Mouse (Mus musculus) cerebellum, adult 9-11 months (tissue): ENCODE results near the gene Kctd14.
A peak's percentile ranks its signal among the peaks of the same experiment; 100 is the strongest.
"Not testable (repeated sequence)": the region's sequence is repeated elsewhere in the genome, so short reads cannot be mapped to it uniquely, and the experiment has no call there.

Experiments
- DNase-seq: peaks from one replicate; pipeline ENCODE4 v3.0.0; 2022

Gene Kctd14

DNA sequence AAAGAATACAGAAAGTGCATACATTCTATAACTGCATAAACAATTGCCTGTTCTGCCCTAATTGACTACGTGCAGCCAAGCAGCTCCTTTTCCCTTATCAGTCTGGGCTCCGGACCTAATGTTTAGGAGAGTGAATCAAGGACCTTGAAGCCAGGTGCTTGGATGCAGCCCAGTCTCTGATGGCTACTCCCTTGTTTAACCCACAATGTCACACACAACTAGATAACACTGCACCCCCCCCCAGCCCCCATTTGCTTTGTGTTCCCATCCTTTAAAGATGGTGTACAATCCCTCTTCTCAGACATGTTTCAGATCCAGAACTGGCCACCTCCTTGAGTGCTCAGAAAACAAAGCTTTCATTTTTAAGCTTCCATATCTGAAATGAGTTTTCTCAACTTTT lies at the start of gene Kctd14:
Kctd14 (plus strand) TSS at position 301 of the 400 bp plus-strand sequence.
- DNase-seq, result not testable (repeated sequence)

DNA sequence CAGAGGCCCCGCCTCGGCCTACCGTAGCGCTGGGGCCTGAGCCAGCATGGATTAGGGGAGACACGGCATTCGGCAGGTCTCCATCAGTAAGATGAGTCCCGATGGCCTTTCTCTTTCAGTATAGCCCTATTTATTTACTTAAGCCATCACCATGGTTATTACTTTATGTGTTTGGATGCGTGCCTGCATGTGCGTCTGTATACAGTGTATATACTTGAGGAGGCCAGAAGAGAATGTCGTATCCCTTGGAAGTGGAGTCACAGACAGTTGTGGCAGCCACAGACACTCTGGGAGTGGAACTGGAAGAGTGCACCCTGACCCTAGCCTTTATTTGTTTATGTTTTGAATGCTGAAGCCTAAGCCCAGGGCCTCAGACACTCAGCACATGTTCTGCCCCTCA lies 44.0 kb upstream of the Kctd14 start:
- no peak for DNase-seq

DNA sequence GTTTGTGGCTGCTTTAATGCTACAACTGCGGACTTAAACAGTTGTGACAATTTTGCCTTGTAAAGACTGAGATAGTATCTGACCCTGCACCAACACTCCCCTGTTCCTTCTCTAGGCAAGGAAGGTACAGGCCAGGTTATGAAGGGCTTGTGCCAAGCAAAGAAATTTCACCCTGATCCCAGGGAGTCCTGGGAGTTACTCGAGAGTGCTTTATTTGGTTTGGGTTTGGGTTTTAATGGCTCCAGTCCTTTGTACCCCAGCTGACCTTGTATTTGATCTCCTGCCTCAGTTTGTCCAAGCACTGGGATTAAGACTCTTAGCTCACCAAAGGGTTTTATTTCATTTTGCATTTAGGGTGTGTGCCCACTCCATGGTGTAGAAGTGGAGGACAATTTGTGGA lies 40.0 kb upstream of the Kctd14 start:
- no peak for DNase-seq

DNA sequence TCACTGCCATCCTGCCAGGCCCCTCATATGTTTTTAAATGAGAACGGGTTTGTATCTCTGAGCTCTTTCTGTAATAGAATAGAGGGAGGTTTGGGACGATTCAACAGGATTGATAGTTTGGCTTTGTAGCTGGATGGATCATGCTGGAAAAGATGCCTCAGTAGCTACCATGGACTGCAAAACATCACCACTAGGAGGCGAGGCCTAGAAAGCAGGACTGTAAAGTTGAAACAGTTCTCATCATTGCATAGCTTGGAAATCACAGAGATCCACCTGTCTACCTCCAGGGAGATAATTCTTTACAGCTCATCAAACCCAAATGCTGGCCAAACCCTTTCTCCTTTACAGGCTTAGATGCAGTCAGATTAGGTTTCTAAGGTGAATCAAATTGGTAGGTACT lies 39.5 kb upstream of the Kctd14 start:
- DNase-seq, result no peak

DNA sequence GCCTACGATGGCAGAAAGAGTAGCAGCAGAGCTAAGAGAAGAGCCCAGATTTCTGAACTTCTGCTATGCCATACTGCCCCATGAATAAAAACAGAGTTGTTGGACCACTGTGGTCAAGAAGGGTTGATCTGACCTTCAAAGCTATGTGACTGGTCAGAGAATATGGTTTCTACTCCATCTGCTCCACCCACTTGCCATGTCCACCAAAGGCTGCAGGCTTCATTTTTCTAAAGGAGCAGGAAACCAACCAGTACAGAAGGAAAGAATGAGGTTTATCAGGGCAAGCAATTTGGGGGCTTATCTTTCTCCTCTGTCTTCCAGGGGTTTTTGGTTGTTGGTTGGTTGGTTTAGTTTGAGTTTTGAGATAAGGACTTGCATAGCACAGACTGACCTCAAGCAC lies 37.1 kb upstream of the Kctd14 start:
- no peak for DNase-seq

DNA sequence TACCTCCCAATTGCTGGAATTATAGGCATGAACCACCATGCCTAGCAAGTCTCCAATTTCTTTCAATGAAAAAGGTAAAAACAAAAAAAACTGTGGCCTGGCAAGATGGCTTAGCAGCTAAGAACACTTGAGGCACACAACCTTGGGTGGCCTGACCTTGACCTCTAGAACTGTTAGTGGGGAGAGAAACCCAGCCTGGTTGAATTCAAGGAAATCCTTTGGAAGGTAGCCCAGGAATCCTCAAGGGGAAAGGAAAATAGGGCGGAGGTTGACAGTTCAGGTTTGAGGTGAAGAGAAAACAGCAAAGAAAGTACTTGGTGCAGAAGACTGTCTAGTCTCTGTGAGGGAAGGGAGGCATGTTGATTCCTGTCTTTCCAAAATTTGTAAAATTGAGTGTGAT lies 36.7 kb upstream of the Kctd14 start:
- DNase-seq, result no peak

DNA sequence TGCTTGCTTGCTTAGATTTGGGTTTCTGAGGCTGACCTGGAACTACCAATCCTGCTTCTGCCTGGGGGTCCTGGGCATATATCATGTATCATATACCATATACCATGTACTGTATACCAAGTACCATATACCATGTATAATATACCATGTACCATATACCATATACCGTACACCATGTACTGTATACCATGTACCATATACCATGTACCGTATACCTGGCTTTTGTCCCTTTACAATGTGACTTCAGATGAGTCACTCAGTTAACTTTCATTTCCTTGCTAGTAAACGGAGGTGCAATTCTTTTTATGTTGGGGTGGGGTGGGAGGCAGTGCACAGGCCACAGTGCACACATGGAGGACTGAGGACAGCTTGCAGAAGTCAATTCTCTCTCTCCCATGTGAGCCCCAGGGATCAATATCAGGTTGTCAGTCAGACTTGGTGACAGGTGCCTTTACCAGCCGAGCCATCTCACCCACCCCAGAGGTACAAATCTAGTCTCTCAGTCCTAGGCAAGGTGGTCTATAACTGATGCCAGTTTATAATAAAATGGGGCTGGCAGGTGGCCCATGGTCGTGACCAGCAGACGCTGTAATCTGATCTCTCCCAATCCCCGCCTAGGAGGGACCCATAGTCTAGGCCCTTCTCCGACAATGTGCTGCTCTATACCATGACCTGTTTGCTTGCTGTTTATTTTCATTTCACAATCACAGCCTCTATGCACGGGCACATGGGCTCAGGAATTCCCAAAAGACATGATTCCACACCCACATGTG lies 36.0 kb upstream of the Kctd14 start:
- peak; percentile 51 for DNase-seq

DNA sequence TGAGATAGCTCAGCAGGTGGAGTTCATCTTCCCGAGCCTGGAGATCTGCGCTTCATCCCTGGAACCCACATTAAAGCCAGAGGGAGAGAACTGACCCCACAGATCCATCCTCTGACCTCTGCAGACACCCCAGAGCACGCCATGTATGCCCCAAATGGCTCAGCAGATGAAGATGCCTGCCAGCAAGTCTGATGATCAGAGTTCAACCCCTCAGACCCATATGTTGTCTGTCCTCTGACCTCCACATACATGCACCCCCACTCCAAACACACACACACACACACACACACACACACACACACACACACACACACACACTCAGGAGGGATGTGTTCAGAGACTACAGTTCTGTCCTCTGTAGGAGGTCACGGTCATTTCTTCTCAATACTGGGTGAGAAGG lies 34.6 kb upstream of the Kctd14 start:
- DNase-seq, result peak; percentile 55

DNA sequence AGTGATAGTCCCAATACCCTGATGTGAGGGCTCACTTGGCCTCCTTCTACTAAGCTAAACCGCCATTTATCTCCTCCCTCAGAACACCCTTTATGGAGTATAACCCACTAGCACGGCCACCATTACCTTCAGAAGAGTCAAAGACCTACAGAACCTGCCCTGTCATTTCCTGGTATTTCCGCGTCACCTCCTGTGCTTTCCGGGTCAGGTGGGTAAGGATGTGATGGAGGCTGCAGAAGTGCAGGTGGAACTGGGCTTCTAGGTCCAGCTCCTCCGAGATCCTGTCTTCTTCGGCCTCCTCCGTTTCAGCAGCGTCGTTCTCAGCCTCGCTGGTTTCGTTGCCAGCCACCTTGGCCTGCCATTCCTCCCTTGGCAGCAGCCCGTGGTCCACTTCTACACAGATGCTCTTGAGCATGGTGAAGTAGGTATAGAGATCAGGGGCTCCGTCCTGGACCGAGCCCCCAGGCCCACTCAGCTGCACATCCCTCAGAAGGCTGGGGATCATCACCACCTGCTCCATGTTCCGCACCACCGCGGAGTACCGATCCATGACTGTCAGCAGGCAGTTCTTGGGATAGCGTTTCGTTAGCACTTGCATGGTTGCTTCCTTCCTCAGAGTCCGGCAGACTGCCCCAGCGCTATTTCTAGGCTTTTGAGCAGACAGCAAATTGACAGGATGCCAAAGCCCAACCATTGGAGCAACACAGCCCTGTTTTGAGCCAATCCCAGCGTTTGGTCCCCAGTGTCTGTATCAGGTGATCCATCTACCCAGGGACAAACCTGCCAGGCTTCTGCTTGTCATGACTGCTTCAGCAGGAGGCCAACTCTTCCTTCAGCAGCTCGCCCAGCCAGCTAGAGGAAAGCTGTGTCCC lies 34.0 kb upstream of the Kctd14 start, which contains the start of gene Thrsp:
Thrsp (minus strand) TSS at position 825 of the 872 bp plus-strand sequence.
- DNase-seq, result peak; percentile 98

DNA sequence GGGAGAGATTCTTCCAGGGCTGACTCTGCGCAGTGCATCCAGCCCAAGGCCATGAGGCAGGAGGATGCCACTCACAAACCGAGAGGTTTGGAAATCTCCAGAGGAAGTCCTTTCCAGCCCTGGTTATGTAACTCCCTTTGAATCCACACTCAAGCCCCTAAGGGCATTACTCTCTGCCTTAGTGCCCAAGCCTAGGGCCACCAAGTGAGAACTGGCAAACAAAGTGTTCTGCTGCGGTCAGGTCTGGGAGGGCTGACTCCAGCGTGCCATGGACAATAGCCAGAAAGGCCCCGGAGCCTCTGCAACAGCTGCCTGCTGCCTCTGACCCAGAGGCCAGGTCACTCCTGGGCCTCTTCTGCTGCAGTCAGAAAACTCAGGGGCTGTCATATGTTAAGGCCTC lies 32.4 kb upstream of the Kctd14 start:
- DNase-seq, result peak; percentile 69

DNA sequence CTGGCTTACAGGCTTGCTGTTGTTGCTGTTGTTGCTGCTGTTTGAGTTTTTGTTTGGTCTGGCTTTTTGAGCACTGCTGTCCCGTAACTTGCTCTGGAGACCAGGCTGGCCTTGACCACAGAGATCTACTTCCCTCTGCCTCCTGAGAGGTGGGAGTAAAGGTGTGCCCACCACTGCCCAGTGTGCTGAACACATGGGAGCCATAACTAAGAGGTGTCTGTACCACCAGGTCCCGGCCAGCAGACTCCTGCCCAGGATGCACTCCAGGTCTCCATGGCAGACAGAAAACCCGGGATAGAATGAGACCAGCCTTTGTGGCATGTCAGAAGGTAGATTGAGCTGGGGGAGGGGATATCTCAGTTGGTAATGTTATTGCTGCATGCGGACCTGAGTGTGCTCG lies 32.0 kb upstream of the Kctd14 start:
- DNase-seq, result peak; percentile 52

DNA sequence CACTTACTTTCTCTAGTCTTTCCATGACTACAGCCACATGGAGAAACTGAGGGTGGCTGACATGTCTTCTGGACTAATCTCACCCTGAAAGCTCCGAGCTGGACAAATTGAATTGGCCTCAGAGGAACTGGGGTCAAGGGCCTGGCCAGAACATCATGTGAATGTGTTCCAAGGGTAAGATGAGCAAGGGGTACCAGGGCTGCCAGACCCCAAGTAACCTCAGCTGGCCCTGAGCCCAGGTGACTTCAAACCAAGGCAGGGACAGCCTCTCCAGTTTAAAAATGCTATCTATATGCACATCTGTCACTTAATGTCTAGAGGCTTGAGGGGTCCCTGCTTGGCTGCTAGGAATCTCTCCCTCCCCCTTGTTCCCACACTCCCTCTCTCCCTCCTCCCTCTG lies 30.7 kb upstream of the Kctd14 start:
- peak; percentile 51 for DNase-seq

DNA sequence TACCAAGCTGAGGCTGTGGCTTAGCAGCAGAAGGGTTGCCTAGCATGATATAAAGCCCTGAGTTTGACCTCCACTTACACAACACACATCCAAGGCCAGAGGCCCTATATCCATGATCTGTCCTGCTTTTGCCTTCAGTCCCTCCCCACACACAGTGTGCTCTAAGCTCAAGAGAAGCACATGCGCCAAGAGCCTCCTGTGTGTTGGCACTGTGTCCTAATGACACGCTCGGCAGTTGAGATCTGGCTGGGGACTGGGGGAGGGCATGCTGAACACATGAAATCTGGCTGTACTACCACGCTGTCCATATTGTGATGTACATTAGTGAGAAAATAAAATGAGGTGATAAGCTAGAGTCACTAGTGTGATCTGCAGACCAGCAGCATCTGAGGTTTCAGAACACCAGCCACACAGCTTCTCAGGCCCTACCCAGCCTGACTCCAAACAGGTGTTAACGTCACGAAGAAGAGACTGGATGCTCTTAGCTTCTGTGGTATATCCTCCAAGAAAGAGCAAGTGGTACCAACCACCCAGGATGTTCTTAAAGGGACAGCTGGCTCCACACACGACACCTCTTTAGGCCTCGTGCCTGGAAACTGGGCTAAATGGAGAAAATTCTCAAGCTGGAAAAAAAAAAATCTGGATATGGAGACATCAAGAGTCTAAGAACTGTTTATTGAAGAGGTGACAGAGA lies 30.0 kb upstream of the Kctd14 start:
- peak; percentile 83 for DNase-seq

DNA sequence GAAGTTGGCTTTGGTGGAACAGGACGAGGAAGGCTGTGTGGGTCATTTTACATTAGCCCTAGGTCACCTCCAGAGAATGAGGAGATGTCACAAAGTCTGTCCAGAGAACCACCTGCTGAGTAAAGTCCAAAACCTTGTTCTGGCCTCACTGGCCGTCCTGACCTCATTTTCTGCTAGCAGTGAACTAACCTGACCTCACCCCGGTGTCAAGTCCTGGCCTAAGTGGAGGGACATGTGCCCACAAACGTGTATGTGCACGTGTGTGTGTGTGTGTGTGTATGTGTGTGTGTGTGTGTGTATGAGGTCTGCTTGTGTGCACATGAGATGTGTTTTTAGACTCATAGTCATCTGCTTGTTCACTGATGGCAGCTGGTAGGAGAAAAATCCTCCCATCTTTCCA lies 27.4 kb upstream of the Kctd14 start:
- peak; percentile 23 for DNase-seq

DNA sequence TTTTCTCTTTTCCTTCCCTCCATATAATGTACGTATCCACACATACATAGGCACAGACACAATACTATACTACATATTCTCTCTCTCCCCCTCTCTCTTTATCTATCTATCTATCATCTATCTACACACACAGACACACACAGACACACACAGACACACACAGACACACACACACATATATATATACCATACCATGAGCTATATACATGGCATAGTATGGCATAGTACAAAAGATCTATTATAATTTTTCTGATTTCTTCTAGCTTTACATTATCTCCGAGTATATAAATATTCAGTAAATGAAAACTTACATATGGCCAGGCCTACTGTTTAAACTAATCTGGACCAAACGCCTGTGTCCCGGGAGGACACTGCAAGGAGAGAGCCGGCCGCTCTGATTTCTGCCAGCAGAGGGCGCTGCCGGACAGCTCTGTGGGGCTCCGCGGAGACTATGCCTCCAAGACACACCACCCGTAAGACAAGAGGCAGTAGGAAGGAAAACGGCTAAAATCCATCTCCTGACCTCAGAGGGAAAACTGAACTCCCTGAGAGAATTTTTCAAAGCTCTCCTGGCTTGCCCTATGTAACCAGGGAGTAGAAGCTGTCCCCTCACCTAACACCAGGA lies 26.4 kb upstream of the Kctd14 start:
- DNase-seq, result peak; percentile 86

DNA sequence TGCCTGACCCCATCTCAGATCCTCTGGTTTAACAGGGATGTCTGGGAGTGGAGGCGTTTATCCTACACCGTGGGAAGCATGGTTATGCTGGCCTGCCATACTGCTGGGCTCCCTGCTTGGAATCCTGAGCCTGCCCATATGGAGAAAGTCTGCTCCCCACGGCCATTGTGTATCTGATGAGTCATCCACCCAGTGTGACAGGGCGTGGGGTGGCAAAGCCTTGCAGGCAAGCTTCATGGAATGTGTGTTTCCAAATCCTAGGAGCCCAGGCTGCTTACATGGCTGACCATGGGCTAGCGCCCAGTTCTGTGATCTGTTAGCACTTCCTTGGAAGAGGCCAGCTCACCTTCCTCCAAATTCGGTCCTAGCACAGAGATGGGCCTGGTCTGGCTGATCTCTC lies 24.6 kb upstream of the Kctd14 start:
- DNase-seq, result peak; percentile 66

DNA sequence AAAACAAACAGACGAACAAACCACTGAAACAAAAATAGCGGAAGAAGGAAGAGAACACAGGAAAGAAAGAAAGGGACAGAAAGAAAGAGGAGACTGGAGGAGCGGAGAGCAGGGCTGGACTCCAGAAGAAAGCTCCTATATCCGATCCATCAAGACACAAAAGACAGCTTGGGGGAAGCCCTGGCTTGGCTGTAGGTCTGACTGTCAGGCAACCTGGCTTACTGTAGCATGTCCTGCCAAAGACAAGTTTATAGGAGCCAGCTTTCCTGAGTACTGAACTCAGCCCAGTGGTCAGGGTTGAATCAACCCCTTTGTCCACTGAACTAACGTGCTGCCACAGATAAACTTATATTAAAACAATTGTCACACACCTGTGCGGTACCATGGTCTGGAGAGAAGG lies 23.8 kb upstream of the Kctd14 start:
- DNase-seq, result no peak

DNA sequence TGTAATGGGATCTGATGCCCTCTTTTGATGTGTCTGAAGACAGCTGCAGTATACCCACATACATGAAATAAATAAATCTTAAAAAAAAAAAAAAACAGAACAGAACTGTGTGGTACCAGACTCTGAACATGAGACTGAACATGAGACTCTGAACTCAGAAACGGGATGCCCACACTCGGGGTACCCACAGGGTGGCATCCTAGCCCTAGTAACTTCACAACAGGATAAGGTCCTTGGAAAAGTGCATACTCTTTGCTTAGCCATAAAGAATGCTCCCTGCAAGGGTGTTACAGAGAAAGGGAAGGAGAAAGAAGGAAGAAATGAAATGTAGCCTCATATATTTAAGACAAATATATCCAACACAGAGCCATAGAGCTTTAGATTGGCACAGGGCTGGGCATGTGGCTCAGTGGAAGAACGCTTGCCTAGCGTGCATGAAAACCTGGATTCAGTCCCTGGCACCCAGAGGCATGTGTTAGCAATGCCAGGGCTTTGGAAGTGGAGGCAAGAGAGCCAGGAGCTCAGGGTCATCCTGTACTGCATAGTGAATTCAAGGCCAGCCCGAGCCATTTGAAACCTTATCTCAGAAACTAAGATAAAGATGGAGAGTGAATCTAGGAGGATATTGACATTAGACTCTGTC lies 23.2 kb upstream of the Kctd14 start:
- DNase-seq, result peak; percentile 76

DNA sequence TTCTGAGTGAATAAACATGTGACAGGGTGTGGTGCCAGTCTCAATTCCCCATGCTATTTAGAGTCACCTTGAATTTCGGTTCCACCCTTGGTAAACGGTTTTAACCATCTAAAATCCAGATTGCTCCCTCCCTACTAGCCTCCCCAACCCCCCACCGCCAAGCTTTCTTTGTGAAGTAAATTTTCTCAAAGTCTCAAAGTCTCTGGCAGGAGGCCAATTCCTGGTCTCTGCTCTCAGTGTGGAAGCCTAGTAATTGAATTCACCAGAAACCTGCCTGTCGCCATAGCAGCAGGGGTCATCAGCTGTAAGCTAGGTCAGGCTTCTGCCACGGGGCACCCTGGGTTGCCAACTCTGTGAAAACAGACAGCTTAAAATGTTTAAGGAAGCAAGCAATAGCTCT lies 21.4 kb upstream of the Kctd14 start:
- peak; percentile 21 for DNase-seq

DNA sequence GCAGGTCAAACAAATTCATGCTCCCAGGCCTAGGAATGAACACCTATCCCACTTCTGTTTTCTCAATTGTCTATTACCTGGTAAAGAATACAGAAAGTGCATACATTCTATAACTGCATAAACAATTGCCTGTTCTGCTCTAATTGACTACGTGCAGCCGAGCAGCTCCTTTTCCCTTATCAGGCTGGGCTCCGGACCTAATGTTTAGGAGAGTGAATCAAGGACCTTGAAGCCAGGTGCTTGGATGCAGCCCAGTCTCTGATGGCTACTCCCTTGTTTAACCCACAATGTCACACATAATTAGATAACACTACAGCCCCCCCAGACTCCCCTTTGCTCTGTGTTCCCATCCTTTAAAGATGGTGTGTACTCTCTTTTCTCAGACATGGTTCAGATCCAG lies 17.6 kb upstream of the Kctd14 start:
- not testable (repeated sequence) for DNase-seq

DNA sequence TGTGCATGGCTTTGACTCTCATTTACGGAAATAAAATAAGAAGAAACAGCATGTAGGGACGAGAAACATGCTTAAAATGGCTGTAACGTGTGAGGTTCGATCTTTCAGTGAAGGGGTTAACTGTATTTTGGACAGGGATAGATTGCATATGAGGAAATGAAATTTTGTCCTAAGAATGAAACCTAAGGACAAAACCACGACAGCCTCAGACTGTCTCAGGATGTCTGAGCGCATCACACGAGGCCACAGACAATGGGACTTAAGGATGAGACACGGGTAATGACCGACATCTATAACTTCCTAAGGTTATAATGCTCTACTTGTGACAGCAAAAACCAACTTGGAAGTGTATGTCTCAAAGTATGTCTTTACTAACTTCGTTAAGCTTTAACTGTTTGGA lies 16.6 kb upstream of the Kctd14 start:
- no peak for DNase-seq

DNA sequence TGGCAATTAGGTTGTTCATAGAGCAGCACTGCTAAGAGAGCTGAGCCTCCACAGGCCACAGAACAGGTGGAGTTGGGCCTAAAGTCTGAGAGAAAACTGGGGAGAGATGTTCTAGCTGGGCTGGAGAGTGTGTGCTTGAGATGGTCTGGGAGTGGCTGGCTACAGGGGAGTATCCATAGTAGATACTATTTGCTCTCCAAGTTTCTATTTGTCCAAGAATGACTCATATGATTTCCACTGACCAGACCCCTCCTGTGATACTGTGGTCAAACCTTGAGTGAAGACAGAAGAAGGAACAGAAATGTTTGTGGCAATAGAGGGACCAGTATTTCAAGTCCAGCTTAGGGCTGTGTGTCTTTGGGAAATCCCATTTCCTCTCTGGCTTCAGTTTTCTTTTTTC lies 12.1 kb upstream of the Kctd14 start:
- no peak for DNase-seq
